Mouse (Mus musculus): Measurements from ENCODE around the gene Emc8.
"Not testable (repeated sequence)": the region's sequence is repeated elsewhere in the genome, so short reads cannot be mapped to it uniquely, and the experiment has no call there.

Emc8 gene

GRCm38 (mm10) chr8:120685591-120685990 lies 17.2 kb upstream of the Emc8 start:
- no peak for DNase-seq (ENCODE audit: low spot score in 2 of 2)

DNA sequence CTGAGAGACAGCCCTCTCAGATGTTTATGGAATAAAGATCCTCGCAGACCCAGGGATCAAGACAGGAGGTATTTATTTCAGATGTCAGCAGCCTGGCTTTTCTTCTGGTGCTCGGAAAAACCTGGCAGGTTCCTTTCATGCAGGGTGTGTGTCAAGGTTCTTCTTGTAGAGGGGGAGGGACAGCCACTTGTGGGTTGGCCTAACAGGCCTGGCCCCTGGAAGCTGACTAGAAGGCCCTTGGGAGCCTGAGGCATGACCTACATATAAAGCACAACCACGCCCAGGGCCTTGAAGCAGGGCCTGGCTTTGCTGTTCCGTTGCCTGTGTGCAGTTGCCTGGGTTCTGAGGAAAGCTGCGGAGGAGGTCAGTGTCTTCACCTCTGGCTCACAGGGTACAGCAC lies 16.7 kb upstream of the Emc8 start:
- DNase-seq (ENCODE audit: low spot score in 2 of 2): no peak

DNA sequence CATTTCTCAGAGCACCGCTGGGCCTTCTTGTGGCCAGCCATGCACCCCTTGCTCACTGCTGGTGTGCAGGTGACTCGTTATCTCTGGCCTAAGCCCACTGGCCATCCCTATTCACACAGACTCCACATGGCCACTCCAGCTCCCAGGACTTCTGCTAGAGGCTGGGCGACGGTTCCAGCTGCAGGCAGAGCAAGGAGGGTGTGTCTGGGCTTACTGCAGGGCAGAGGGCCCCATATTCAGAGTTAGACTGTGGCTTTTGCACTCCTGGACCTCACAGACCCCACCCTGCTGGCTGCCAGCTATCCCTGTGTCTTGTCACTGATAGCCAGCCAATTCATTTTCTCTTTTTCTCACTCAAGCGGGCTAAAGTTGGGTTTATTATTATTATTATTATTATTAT lies 15.7 kb upstream of the Emc8 start:
- DNase-seq (ENCODE audit: low spot score in 2 of 2): no peak

- DNase-seq (ENCODE audit: low spot score in 2 of 2): peak in 1 of 2 experiments; percentile 55
Observed at GRCm38 (mm10) chr8:120683602-120684001, 15.2 kb upstream of the Emc8 start.

DNA sequence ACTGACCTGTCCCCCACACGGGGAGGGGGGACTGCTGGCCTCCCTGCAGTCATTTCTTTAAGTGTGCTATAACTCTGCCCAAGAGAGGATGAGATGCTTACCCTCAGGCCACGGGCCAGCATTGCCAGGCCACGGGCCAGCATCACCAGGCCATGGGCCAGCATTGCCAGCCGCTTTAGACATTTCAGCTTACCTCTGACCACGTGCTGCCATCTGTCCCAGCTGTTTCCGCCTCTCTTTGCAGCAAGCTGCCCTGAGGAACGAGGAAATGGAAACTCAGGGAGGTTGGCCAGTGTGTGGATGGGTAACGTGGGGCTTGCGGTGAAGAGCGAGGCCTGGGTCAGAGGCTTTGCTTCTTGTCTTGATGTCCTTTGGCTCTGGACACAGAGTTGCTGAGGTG lies 12.7 kb upstream of the Emc8 start:
- DNase-seq (ENCODE audit: low spot score in 2 of 2): no peak

- DNase-seq (ENCODE audit: low spot score in 2 of 2): not testable (repeated sequence)
Observed at GRCm38 (mm10) chr8:120680405-120680804, 12.0 kb upstream of the Emc8 start.

- no peak for DNase-seq (ENCODE audit: low spot score in 2 of 2)
Observed at GRCm38 (mm10) chr8:120679629-120680387, 11.4 kb upstream of the Emc8 start.

GRCm38 (mm10) chr8:120678447-120678846 lies 10.1 kb upstream of the Emc8 start:
- DNase-seq (ENCODE audit: low spot score in 2 of 2): peak; percentile 55 to 87

DNA sequence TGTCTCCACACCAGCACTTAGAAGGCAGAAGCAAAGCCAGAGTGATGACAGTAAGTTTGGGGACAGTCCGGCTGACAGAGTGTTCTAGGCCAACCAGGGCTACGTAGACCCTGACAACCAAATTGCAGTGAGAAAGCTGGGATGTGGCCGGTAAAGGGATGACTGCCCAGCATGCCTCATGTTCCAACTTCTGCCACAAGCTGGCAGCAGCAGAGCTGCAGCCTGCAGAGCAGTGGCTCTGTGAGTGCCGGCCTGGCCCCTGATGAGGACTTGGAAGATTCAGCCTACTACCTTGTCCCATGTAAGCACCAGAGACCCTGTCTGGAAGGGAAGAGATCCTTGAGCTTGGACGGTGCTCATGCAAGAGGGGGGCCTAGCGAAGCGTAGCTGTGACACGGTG lies 7.3 kb upstream of the Emc8 start:
- DNase-seq (ENCODE audit: low spot score in 2 of 2): no peak

DNA sequence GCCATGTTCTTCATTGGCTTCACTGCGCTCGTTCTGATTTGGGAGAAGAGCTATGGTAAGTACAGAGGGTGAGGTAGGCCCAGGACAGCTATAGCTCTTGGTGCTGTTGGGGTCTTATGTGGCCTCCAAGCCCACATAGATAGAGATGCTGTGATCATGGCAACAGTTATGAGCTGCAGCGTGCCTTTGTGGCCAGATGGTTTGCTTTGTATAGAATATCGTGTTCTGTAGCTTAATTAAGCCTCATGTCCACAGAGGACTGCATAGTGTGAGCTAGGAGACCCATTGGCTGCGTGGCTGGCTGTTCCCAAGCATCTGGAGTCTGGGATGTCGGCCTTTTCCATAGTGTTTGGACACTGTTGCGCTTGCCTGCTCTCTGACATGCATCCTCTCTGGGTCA lies 4.9 kb upstream of the Emc8 start:
- DNase-seq (ENCODE audit: low spot score in 2 of 2): no peak

DNA sequence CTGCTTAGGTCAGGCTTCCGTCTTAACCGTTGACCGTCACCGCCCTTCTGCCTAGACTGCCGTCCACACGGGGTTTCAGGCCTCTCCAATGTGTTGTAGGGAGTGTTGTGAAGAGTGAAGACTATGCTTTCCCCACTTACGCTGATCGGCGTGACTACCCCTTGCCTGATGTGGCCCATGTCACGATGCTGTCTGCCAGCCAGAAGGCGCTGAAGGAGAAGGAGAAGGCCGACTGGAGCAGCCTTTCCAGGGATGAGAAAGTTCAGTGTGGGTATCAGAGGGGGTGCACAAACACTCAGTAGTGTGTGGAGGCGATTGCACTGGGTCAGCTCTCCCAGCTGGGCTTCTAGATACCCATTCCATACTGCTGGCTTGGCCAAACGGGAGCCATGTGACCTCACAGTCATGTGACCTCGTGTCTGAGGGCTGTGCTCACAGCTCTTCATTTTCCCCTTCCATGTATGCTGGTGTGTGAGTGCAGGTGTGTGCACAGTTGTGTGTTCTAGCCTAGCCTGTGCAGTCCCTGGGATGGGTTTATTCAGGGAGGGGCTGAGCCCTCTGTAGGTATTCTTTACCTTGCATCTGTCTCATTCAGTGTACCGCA lies 4.4 kb upstream of the Emc8 start:
- no peak for DNase-seq (ENCODE audit: low spot score in 2 of 2)

DNA sequence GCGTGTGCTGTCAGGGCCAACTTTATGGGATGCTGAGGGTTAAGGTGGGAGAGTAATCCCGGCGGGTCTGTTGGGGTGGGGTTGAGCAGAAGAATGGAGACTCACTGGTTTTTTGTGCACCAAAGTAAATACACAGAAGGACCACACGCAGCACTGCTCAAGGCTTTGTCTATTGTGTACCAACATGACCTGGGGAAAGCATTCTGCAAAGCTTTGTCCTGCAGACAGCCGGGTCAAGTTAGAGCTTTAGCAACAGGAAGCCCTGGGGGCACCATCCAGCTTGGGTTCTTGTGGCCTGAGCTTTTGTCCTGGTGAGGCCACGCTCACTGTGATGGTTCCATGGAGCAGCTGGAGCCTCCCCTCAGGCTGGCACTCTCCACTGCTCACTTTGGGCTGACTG lies 3.4 kb upstream of the Emc8 start:
- DNase-seq (ENCODE audit: low spot score in 2 of 2): no peak

DNA sequence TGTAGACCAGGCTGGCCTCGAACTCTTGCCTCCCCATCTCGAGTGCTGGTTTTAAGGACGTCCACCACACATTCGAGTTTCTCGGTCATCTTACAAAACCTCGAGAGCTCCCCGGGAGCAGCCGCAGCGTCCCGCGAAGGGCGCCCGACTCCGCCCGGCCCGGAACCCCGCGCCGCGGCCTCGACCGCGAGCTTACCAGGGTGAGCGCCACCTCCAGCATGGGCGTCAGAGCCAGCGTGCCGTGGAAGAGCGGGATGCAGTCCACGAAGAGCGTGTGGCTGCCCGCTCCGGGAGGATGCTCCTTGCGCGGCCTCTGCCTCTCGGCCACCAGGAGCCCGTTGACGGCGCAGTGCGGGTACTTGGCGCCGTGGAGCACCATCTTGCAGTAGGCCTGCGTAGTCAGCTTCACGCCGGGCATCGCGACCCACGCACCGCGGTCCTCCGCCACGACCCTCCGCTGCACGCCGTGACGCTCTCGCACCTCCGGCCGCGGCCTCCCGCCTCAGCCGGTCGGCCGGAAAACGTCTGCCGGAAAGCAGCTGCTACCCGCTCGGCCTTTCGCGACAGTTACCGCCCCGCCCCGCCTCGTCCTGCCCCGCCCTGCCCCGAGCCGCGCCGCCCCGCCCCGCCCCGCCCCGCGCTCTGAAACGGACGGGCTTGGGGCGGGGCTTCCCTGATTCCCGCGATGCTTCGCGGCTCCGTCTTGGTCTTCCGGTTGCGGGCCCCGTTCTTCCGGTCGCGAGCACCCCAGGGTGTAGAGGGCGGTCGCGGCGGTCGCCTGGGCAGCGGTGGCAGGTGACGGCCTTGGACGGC lies 606 bp downstream of the Emc8 start, which contains the start of the genes Gm27021 and Cox4i1:
Gm27021 (minus strand) TSS at position 519 of the 813 bp plus-strand sequence.
Cox4i1 (plus strand) TSS at position 662 of the 813 bp plus-strand sequence.
- peak; percentile 77 to 84 for DNase-seq (ENCODE audit: low spot score in 2 of 2)

DNA sequence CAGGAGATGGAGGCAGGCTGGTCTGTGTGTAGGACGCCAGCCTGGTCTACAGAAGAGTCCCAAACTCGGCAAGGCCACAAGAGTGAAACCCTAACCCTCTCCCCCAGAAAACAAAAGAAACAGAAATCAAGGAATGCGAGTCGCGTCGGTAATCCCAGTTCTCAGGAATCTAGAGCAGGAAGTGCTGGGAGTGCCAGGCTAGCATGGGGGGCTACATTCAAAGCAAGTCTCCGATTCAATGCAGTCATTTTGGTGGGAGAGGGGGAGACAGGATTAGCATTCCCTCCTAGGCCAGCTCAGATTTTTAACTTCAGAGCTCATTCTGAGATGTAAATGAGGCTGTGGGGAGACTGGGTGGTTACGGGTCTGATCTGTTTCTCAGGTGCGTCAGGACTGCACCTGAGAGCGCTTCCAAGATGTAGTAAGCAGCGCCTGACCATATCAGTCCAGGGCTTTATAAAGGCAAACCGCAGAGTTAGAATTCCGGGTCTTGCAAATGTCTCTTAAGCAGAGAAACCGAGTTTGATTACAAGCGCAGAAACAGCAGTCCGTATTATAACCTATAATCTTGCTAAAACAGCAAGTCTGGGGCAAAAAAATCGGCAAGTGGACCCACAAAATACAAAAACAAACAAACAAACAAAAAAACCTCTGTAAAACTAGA lies 1.4 kb downstream of the Emc8 start:
- no peak for DNase-seq (ENCODE audit: low spot score in 2 of 2)

GRCm38 (mm10) chr8:120665726-120666455 lies 2.5 kb downstream of the Emc8 start:
- no peak for DNase-seq (ENCODE audit: low spot score in 2 of 2)

GRCm38 (mm10) chr8:120664566-120664965 lies 3.8 kb downstream of the Emc8 start:
- no peak for DNase-seq (ENCODE audit: low spot score in 2 of 2)

GRCm38 (mm10) chr8:120657415-120657814 lies 11.0 kb downstream of the Emc8 start:
- no peak for DNase-seq (ENCODE audit: low spot score in 2 of 2)

DNA sequence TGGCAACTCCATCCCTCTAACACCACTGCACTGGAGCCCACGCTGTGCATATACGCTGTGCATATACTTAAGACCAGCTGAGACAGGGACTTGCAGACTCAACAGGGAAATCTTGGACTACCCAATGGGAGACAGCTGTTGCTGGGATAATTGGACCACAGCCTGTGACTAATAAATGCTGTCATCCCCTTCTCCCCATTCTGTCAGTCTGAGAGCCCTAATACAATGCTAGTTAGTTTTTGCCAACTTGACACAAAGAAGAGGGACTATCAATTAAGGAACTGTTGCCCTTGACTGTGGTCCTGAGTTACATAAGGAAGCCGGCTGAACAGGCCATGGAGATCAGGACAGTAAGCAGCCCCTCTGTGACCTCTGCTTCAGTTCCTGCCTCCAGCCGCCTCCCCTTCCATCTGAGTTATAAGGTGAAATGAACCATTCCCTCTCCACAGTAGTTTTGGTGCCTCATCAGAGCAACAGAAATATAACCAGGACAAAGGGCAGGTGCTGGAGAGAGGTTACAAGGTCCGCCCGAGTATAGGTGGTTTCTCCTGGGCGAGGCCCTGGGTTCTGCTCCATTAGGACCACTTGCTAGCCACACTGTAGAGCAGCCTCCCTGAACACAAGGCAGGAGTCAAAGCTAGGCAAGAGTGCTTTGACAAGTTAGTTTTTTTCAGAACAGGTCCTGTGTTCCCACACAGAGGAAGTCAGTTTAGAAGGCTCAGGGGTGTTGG lies 11.9 kb downstream of the Emc8 start:
- DNase-seq (ENCODE audit: low spot score in 2 of 2): no peak

- DNase-seq (ENCODE audit: low spot score in 2 of 2): no peak
Observed at GRCm38 (mm10) chr8:120647532-120647931, 20.8 kb downstream of the Emc8 start, which contains the start of gene 1190005I06Rik. 1190005I06Rik (minus strand) TSS chr8:120647632.

DNA sequence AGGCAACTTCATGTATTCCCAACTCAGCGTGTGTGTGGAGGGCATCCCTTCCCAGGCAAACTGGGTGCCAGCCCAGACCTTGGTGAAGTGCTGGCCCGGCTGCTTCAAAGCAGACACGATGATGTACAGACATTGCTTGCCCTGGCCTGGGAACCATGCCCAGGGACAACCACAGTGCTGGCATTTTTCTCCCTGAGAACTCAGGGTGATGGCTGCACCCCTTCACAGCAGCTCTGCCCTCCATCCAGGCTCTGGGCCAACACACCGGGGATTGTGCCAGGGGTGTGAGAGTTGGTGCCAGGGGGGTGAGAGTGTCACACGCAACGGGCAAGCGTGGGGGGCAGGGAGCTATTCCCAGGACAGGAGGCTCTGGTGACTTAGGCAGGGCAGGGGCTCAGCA lies 23.7 kb downstream of the Emc8 start:
- DNase-seq (ENCODE audit: low spot score in 2 of 2): peak in 1 of 2 experiments; percentile 75

All from left cerebral cortex, adult 9 months (tissue).